Mouse (Mus musculus): ENCODE measurements around the gene Nr2f6. TPM values are rescaled to one million over a fixed set of nuclear protein-coding genes. Genes with fewer than 3 reads are reported as not detected.
"Not testable (repeated sequence)": the region's sequence is repeated elsewhere in the genome, so short reads cannot be mapped to it uniquely, and the experiment has no call there.

Nr2f6 gene
- total RNA-seq, 2 experiments from 2014 or later: 23.2 to 29.7 TPM

DNA sequence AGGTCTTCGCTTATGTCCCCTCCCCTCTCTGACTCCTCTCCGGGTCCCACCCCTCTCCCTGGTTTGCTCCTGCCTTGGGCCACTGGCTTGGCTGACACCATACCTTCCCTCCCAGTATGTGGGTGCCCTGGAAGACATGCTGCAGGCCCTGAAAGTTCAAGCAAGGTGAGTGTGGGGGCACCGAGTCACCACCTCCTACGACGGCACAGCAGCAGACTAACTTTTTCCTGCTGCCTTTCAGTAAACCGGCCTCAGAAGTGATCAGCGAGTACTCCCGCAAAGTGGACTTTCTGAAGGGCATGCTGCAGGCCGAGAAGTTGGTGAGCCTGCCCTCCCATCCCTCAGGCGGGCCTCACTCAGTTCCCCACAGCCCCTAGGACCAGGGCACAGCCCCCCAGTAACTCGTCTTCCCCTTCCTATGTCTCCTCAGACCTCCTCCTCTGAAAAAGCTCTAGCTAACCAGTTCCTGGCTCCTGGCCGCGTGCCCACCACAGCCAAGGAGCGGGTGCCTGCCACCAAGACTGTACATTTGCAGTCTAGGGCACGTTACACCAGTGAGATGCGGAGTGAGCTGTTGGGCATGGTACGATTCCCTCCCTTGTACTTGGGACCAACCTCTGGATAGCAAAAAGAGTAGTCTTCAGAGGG is 14.1 kb downstream of the Nr2f6 start:
- DNase-seq: no peak

DNA sequence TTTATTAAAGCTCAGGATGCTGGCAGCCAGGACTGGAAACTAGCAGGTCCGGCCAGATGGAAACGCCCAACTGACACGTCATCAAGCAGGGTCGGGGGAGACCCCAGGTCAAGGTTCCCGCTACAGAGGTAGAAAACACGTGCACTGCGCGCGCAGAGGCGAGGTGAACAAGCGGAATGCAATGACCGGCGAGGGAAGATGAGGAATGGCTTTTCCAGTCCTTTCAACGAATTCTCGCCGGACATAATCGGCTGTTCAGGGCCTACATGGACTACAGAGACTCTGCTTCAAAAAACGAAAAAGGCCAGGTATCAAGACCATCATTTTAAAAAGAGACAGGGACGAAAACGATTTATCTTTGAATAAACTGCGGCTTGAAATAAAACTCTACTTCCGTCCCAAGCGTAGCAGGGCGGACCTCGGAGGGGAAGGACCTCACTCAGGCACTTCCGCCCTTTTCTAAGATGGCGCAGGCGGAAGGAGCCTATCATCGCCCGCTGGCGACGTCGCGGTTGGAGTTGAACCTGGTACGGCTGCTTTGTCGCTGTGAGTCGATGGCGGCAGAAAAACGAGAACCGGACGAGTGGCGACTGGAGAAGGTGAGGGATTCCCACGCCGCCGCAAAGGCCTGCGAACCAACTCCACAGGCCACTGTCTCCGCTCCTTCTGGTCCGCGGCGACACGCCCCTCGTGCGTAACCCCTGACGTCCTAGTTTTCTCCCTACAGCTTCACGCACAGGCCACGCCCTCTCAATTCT is 14.8 kb downstream of the Nr2f6 start, which contains the start of gene Use1:
Use1 (plus strand) TSS at position 78 of the 758 bp plus-strand sequence.
- peak; percentile 86 for DNase-seq

DNA sequence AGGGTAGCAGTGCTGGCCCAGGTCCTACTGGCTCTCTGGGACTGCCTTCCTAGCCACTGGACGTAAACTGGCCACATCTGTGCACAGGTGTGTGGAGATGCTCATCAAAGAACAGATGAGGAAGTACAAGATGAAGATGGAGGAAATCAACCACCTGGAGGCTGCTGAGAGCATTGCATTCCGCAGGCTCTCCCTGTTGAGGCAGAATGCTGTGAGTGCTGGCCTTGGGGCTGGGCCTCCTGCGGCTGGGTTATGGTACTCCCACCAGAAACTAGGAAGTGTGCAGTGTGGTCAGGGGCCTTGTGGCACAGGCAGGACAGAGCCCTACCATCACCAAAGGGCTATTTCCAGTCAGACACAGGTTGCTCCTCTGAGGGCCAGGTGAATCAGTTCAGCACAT is 23.7 kb downstream of the Nr2f6 start:
- no peak for DNase-seq

DNA sequence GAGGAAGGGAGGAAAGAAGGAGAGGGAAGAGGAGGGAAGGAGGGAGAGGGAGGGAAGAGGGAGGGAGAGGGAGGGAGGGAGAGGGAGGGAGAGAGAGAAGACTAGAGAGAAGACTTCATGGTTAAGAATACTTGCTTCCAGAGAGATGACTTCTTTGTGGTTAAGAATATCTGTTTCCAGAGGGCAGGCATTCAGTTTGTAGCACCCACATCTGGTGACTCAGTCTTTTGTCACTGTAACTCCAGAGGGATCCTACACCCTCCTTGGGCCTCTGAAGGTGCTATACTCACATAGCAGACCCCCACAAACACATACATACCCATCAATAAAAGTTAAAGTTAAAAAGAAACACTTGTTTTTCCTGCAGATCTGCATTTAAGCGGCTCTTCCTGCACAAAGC is 30.2 kb downstream of the Nr2f6 start:
- no peak for DNase-seq

DNA sequence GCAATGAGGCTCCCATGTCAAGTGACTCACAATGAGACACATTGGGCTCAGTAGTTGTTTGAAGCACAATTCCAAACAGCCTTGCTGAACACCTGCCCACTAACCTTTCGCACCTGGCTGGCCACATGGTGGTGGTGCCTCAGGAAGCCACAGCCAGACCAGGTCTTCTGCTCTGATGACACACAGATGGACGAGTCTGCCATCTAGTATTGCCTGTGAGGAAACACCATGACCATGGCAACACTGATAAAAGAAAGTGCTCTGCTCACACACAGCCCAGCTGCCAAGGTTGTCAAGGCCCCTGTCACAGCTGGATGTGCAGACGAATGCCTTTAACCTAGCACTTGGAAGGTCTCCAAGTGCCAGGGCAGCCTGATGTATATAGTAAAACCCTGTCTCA is 30.6 kb downstream of the Nr2f6 start:
- DNase-seq: no peak

DNA sequence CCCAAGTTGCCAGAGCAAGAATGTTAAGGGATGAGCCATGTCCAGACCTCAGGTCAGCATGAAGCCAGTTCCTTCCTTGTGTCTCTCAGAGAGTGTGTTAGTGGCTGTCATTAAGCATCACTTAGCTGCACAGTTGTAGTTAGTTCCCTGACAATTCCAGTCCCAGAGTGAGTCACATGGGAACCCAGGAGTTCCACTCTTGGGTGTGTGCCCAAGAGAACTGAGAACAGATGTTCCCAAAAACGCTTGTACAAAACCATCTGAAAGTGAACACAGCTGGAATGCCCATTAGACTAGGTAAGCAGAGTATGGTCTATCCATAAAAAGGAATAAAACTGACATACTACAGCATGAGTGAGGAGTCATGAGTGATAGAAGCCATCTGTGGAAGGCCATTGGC is 35.2 kb downstream of the Nr2f6 start:
- no peak for DNase-seq

DNA sequence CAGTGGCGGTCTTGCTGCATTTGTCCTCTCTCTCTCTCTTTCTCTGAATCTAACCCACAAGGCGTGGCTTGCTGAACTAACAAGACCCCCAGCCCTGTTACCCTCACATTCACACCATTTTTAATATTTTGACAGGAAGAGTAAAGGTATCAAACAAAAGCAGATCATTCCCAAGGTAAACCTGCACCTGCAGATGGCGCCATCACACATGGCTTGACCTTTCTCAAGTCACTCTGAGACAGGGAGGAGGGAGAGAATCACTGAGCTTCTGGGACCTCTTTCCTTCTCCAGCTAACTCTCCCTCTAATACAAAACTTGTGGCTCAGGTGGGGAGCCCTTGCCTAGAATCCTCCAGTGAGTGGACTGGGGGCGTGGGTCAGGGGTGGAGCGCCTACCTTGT is 41.1 kb downstream of the Nr2f6 start:
- DNase-seq: peak; percentile 35

DNA sequence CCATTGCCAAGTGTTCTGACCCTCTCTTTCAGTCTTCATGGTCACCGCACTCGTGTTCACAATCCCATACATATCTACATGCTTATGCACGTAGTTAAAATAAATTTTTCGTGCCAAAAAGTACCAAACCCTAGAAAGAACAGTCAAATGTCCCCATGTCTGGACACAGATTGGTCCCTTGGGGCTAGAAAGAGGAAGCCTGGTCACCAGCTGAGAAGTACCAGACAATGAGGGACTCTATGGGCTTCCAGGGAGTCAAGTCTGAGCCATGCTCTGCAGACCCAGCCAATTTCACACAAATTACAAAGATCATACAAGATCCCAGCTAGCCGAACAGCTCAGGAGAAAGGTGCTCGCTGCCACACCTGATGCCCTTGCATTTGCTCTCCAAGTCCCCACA is 43.9 kb downstream of the Nr2f6 start:
- not testable (repeated sequence) for DNase-seq

DNA sequence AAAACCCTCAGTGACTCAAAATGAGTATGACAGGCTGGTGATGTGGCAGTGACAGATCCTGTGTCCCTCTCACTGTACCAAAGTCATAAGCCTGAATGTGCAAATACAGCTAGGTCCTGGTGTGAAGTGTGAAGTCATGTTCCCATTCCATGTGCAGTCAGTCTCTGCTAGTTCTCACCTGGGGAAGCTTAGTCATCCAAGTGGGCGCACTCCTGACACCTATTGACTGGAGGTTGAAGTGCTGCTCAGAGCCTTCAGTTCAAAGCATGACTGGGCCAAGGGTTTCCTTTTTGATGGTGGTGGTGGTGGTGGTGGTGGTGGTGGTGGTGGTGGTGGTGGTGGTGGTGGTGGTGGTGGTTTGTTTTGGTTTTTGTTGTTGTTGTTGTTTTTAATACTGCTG is 56.9 kb downstream of the Nr2f6 start:
- no peak for DNase-seq

Other genes starting within 250 kb of the Nr2f6 start
- 10 to 100 TPM; 17.6 to 25.9 TPM for gene Myo9b, start 109.2 kb downstream of the Nr2f6 start, total RNA-seq (2021)
- 10 to 100 TPM; 10.0 to 10.3 TPM for gene Haus8, start 109.0 kb downstream of the Nr2f6 start, total RNA-seq (2021)
- gene Use1, start 15.1 kb downstream of the Nr2f6 start, total RNA-seq (2021): 100 to 1,000 TPM; 124 to 132 TPM
- 1 to 10 TPM; 7.4 to 8.1 TPM for gene Ocel1, start 10.7 kb downstream of the Nr2f6 start, total RNA-seq (2021)
- 10 to 100 TPM; 11.7 to 18.1 TPM for gene Ushbp1, start 13.8 kb upstream of the Nr2f6 start, total RNA-seq (2021)
- 10 to 100 TPM; 68.5 to 70.4 TPM for gene Babam1, start 14.9 kb upstream of the Nr2f6 start, total RNA-seq (2021)
- gene Ankle1, start 24.1 kb upstream of the Nr2f6 start, total RNA-seq (2021): 1 to 10 TPM; 1.7 to 2.1 TPM
- 10 to 100 TPM; 36.1 to 38.9 TPM for gene Abhd8, start 81.7 kb upstream of the Nr2f6 start, total RNA-seq (2021)
- 10 to 100 TPM; 34.7 to 39.7 TPM for gene Mrpl34, start 83.0 kb upstream of the Nr2f6 start, total RNA-seq (2021)
- gene Dda1, start 87.2 kb upstream of the Nr2f6 start, total RNA-seq (2021): 10 to 100 TPM; 34.8 to 35.8 TPM
- gene Ano8, start 104.0 kb upstream of the Nr2f6 start, total RNA-seq (2021): 10 to 100 TPM; 16.6 to 20.1 TPM
- gene Gtpbp3, start 106.1 kb upstream of the Nr2f6 start, total RNA-seq (2021): 10 to 100 TPM in 1 of 2 experiments, 1 to 10 TPM in 1; 8.8 to 12.4 TPM
- 10 to 100 TPM; 10.7 to 14.2 TPM for gene Plvap, start 129.8 kb upstream of the Nr2f6 start, total RNA-seq (2021)
- 1 to 10 TPM in 1 of 2 experiments, under 1 TPM in 1; 0.21 to 2.5 TPM for gene Ccdc194, start 143.8 kb upstream of the Nr2f6 start, total RNA-seq (2021)
- gene Bst2, start 155.5 kb upstream of the Nr2f6 start, total RNA-seq (2021): 10 to 100 TPM; 10.0 to 12.0 TPM
- 10 to 100 TPM; 21.8 to 25.5 TPM for gene Mvb12a, start 161.0 kb upstream of the Nr2f6 start, total RNA-seq (2021)
- gene Tmem221, start 176.9 kb upstream of the Nr2f6 start, total RNA-seq (2021): under 1 TPM in 1 of 2 experiments, not detected in 1; 0.14 TPM
- under 1 TPM in 1 of 2 experiments, not detected in 1; 0.14 TPM for gene Nxnl1, start 184.6 kb upstream of the Nr2f6 start, total RNA-seq (2021)
- 10 to 100 TPM; 39.7 to 41.1 TPM for gene Slc27a1, start 186.9 kb upstream of the Nr2f6 start, total RNA-seq (2021)
- 10 to 100 TPM; 49.3 to 54.5 TPM for gene Pgls, start 210.2 kb upstream of the Nr2f6 start, total RNA-seq (2021)
- gene Fam129c, start 215.7 kb upstream of the Nr2f6 start, total RNA-seq (2021): 1 to 10 TPM in 1 of 2 experiments, under 1 TPM in 1; 0.40 to 3.3 TPM
- gene Colgalt1, start 229.0 kb upstream of the Nr2f6 start, total RNA-seq (2021): 10 to 100 TPM; 43.3 to 56.1 TPM